Mouse (Mus musculus) testis, postnatal 10 days (tissue): Measurements from ENCODE around the gene Sel1l.

ENCODE experiments used
- DNase-seq: peaks from one replicate; pipeline ENCODE4 v3.0.0; 2021; ENCODE audit warnings: low spot score

The Sel1l gene

GRCm38 (mm10) chr12:91849045-91849467, at the start of gene Sel1l:
Gene Sel1l, minus strand, starts transcription at chr12:91849157.
- DNase-seq: peak; percentile 96

DNA sequence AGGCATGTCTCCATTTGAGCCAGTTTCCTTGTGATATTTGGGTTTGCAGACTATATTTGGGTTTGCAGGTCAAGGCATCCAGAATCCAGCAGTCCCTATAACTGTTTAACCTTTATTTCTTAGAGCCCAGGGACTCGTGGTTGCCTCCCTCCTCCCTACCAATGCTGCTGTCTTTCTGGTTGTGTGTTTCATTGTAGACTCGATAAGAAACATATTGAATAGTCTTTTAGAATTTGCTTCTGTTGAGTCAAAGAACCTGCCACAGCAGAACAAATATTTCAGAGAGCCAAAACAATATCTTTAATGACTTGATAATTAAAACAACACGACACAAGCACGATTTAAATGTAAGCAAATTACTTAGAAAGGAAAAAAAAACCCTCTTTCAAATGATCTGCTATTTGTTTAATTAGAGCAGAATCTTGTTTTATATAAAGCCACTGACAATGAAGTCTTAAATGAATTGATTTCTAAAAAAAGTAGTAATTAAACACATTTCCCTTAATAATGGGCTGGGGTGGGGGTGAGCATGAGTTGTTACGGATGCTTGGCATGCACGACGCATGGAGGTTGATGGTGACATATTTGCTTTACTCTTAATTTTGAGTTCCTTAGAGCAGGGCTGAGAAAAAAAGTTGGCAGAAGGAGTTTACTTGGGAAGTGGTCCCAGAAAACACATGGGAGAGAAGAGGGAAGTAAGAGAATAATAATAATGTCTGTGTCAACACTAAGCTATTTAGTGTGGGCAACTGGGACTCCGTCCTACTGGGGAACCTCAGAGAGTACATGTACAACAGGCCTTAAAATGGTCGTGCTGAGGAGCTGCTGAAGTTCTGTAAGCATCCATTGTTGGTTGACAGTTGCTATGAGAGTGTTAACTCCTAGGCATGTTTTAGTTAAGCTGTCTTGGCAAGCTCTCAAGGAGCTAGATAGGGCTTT, 43.9 kb upstream of the Sel1l start:
- no peak for DNase-seq

GRCm38 (mm10) chr12:91880431-91880830, 31.5 kb upstream of the Sel1l start:
- DNase-seq: no peak

- no peak for DNase-seq
Measured at GRCm38 (mm10) chr12:91878912-91879250, 29.9 kb upstream of the Sel1l start.

DNA sequence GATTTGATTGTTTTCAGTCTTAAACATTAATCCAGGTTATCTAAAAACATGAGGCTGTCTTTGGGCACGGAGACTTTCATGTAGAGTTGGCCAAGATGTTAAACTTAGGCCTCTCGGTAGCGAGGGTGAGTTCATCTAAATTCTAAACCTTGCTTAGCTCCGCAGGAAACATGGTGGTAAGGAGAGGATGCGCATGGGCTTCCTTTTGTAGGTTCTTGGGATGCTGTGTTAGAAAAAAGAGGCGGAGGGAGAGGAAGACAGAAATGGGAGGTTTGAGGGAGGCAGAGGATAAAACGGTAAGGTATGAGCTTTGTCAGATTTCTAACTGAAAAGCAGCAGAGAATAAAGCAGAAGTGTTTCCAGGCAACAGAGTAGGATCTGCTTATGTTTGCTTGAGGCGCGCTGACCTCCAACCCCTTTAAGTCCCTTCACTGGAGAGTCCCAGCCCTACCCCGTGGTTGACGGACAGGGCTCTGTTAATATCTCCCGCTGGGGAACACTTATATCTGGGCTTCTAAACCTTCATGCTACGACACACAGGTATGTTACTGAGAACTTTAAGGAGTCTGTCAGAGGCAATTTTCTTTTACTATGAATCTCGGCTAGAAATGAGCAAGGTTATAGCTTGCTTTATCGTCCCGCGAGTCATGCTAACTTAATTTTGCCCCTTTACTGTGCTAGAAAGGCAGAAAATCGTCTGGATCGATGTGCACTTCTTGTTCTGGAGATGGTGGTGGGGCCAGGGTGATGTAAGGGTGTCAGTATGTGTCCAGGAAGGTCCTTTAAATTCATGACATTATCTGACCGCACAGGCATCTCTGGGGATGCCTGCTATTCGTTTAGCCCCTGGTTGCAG, 29.3 kb upstream of the Sel1l start:
- no peak for DNase-seq

- DNase-seq: peak; percentile 56
Measured at GRCm38 (mm10) chr12:91877646-91878045, 28.7 kb upstream of the Sel1l start.

DNA sequence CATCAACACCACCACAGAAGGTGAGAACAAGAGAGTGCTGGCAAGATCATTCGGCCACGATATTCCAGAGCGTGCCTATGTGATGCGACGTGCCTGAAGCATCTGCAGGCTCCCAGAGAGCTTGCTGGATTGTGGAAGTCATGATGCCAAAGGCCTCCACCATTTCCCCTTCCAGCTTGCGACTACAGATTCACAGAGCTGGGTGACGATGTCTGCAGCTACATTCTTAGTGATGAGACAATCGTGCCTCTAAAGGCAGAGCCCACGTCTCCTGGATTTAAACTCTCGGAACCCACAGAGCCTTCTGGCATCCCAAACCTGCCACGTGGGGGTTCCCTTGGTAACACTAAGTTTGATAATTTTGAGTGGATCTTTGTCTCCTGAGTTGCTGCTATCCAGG, 21.7 kb upstream of the Sel1l start:
- DNase-seq: no peak

- DNase-seq: no peak
Measured at GRCm38 (mm10) chr12:91869352-91869751, 20.4 kb upstream of the Sel1l start.

GRCm38 (mm10) chr12:91854330-91854729, 5.4 kb upstream of the Sel1l start:
- DNase-seq: no peak

DNA sequence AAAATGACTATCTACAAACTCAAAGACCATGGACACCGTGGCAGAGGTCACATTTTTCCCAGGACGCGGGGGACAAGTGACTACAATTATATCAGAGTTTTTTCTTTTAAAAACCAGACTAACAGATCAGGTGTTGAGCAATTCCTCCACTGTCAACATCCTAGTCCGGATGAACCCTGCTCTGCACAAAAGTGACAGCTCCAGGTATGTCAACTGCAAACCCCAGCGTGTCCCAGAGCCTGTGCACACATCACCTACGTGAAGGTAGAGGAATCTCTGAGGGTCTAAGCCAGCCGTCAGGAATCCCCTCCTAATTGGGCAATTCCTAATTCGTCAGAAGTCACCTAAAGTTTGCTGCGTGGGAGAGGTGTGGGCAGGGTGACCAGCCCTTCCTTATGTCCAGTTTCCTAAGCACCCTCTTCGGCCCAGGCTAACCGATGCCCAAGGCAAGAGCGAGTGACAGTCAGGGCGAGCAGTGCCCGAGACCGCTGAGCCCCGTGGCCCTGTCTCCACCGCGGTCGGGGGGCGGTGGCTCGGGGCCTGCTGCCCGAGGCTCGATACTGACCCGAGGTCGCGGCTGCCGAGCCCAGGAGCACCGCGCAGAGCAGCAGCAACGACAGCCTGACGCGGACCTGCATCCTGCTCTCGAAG, 438 bp downstream of the Sel1l start:
- DNase-seq: no peak

DNA sequence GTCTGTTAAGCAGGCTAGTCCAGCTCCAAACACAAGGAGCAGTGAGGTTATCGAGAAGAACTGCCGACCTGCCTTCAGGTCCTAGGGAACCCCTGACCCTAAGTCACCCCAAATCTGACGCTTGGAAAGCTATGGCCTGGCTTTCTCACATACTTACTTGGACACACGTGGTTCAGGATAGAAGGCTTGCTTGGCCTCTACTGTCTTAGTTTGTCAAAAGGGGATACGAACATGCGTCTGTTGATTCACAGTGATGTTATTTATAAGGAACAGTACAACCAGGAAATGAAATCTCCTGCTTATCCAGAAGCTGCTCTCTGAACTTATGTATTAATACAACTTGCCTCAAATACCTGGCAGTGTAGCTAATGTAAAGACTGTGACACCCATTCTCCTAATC, 2.9 kb downstream of the Sel1l start:
- no peak for DNase-seq

DNA sequence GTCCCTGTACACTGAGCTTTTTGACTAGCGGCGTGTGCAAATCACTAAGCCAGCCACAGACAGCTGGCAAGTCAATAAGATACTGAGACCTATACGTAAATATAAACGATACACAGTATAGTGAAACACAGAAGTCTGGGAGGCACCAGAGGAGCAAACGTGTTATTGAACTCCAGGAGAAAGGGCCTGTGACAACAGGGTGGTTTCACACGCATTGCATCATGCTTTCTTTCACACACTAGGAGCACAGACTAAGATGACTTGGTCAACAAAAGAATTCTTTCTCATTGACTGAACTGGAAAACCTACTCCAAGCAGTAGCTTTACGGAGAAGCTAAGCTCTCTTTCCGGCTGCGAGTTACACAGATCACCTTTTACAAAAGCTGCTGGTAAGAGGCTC, 3.6 kb downstream of the Sel1l start:
- no peak for DNase-seq

DNA sequence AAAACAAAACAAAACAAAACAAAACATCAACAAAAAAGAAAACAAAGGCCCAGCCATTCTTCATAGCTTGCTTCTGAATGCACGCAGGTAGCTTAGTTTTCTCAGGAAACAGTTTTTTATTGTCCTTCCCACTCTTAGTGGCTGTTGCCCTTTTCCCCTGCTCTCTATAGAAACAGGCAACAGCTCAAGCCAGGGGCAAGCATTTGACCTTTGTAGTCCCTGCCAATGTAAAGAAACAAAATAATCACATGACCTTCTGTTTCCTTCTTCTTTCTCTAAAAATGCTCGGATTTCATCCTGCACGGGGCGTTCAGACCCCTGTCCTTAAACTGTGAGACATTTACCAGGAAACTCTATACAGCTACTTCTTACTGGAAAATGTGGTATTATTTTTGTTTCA, 4.4 kb downstream of the Sel1l start:
- DNase-seq: no peak

DNA sequence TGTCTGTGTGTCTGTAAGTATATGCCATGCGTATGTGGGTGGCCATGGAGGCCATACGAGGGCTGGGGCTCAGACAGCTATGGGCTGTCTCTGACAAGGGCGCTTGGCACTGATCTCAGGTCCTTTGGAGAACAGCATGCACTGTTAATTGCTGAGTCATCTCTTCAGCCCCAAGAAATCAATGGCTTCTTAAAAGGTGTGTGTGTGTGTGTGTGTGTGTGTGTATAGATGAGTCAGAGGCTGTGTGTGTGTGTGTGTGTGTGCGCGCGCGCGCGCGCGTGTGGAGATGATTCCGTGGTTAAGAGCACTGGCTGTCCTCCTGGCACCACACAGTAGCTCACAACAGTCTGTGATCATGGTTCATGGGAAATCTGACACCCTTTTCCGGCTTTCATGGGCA, 5.1 kb downstream of the Sel1l start:
- DNase-seq: no peak

DNA sequence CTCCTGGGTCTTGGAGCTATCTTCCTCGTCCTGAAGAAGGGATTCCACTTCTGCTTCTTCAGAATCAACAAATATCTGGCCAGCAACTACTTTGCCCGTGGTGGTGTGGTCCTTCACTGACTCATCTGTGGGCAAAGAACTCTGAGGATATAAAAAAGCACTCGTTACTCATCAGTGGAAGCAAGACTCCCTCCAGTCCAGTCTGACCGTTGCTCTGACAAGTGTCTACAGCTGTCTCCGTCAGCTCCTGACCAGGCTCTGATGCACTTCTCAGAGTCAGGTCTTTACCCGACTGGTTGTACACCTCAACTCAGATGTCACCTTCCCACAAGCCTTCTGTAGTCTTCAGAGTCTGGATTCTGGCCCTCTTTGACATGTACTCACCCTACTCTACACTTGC, 7.2 kb downstream of the Sel1l start:
- DNase-seq: no peak

DNA sequence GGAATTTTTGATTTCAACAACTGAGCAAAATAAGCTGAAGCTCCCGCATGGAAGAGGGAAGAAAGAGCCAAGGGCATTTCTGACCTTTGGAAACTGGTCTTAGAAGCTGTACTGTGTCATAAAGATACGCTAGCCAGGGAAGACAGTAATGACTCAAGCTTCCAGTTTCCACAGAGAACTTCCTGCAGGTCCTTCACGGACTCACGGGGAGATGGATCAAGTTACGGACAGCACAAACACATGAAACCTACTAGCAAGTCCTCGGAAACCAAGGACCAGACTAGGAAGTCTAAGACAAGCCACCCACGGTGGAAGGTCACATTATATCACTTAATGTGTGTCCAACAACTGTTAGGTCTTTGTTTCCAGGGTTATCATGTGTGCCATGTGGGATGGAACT, 10.7 kb downstream of the Sel1l start:
- no peak for DNase-seq

GRCm38 (mm10) chr12:91837401-91838065, 11.4 kb downstream of the Sel1l start:
- DNase-seq: no peak

DNA sequence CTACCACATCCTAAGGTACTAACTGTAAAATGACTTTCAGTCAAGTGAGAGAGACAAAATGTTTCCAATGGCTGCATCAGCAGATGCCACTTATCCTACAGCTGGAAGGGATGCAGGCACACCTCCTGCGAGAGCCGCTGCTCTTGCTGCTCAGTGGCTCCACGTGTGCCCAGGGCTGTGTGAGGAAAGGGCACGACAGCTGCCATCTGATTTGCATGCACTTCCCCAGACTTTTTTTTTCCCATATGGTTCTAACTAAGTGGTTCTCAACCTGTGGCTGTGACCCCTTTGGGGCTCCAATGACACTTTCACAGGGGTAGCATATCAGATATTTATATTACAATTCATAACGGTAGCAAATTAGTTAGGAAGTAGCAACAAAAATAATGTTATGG, 15.0 kb downstream of the Sel1l start:
- DNase-seq: no peak

DNA sequence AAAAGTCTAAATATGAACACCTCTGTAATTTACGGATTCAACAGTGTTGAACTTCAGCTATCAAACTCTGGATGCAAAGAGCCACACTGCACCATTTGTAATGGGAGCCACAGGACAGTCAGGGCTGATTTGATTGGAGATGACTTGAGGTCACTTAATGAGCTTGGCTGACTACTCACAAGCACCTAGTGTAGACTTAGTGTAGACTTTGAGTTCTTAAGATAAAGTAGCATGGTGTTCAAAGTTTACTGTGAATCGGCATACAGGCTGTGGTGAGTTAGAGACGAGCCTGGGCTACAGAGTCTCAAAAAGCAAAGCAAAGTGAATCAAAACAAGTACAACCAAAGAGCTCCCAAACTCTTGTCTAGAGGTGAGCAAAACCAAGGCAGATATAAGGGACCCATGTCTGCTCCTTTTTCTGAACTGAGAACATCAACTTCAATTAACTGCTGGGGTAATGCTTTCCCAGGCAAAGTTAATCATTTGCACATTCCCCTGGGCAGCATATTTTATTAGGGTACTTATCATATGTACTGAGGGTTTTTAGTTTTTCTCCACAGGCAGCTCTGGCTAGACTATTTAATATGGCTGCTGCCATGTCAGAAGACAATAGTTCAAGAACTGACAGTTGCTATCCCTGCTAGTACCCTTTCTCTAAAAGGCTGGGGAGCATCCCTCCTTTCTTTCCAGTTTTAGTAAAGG, 15.6 kb downstream of the Sel1l start:
- no peak for DNase-seq

- DNase-seq: no peak
Measured at GRCm38 (mm10) chr12:91831410-91831809, 17.5 kb downstream of the Sel1l start.

DNA sequence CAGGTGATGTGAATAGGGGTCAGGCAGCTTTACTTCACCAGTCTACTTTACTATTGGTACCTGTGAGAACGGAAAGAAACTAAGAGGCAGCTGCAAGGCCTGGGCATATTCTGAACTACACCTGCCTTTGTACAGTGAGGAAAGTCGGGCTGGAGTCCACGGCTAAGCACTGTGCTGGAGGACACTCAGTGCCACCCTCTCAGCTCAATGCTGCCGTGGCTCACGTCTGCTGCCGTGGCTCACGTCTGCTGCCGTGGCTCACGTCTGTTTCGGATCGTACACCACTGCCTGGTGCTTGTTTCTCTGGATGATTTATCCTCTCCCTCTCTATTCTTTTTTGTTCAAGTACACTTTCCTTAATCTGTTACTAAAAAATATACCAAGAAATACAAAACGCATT, 28.5 kb downstream of the Sel1l start:
- no peak for DNase-seq
